Mouse (Mus musculus) mouse trophoblast stem cell (cell line): Measurements from ENCODE around the gene Scube2.

Experiments used
- in situ Hi-C, 2 experiments: fragments of 300-500 bp; cut with MseI, MboI; formaldehyde crosslinking; loops; 2 replicates in 1 of 2; 3 replicates in 1 of 2; pipeline ENCODE4 v1.15.1; 2025

Gene Scube2

GRCm38 (mm10) chr7:109865370-109866229, at the start of gene Scube2:
Gene Scube2, minus strand, starts transcription at chr7:109865679.
- in situ Hi-C loops: no loop called here

GRCm38 (mm10) chr7:109906165-109906564, 40.7 kb upstream of the Scube2 start:
- in situ Hi-C loops: no loop called here

DNA sequence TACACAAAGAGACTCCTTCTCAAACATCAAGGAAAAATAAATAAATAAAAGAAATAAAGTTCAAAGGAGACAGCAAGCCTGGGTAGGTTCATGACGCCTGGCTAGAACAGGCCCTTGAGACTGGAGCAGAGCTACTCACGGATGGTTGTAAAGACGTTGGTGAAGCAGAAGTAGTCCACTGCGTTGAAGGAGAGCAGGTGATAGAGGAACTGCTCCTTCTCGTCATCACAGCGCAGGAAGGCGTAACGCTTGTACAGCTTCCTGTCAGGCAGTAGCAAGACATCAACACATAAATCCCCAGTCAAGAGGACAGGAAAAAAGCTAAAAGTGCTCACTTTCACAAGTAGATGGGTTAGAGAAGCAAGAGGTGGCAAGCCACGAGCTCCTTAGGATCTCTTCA, 35.4 kb upstream of the Scube2 start:
- in situ Hi-C loops: no loop called here

- in situ Hi-C loops: no loop called here
Observed at GRCm38 (mm10) chr7:109898911-109899310, 33.4 kb upstream of the Scube2 start.

DNA sequence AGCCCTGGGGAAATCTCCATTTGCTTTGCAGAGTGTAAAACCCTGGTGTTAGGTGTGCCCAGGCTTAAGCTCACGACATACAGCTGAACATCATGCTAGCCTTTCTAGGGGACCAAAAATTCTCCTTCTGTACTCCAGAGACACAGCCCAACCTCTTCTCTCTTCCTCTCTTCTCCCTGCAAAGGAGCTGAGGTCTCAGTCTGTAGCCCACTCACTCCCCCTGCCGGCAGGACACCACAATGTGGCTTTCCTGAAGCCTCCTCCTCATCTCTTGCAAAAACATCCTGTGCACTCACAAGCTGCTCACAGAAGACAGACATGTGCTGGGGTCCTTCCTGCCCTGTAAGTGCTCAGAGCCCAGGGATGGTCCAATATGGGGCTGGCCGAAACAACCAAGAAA, 27.1 kb upstream of the Scube2 start:
- in situ Hi-C loops: no loop called here

DNA sequence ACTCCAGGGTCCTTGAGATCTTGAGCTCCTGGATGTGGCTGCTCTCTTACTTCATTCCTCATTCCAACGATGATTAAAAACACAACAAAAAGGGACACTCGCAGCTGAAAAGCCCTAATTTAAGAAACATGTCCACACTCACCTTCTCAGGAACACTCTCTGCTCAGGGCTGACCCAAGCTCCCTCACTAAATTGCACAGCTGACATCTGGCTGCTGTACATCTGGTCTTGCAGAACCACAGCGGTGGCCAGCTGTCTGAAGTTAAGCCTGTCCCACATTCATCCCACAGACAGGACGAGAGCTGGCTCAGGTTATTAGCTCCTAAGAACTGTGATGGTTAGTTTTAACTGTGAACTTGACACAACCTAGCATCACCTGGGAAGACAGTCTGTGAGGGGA, 26.3 kb upstream of the Scube2 start:
- in situ Hi-C loops: no loop called here

DNA sequence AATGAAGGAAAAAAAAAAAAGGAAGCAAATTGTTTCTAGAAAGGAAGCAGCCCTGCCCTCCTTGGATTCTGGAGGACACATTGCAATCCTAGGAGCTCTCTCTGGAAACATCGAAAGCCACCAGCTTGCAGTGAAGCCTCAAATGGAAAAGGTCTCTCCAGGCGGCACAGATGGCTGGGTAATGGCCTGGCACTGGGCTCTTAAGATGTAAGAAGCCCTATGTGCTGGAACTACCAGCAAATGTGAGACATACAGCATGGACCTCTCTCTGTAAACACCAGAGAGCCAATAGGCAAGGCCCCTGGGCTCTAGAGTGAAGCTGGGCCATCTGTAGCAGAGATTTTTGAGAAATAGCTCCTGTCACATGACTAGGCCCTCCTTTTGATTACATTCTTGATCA, 24.8 kb upstream of the Scube2 start:
- in situ Hi-C loops: no loop called here

DNA sequence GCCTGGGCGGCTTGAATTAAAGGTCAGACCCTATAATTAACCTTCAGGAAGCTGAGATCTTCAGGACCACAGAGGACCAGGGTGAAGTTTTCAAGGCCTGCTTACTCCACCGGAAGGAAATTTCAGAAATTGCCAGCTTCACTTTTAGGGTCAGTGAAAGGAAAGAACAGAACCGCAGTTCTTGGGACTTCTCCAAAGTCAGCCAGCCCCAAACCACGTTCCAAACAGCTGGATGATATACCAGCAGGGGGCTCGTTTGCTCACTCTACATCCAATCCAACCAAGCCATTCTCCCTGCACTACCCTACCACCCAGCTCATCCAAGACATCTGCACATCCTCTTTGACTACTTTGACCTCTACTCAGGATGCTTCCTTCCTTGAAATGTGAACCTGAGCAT, 23.8 kb upstream of the Scube2 start:
- in situ Hi-C loops: no loop called here

GRCm38 (mm10) chr7:109886249-109886648, 20.8 kb upstream of the Scube2 start:
- in situ Hi-C loops: no loop called here

- in situ Hi-C loops: no loop called here
Observed at GRCm38 (mm10) chr7:109882574-109882973, 17.1 kb upstream of the Scube2 start.

DNA sequence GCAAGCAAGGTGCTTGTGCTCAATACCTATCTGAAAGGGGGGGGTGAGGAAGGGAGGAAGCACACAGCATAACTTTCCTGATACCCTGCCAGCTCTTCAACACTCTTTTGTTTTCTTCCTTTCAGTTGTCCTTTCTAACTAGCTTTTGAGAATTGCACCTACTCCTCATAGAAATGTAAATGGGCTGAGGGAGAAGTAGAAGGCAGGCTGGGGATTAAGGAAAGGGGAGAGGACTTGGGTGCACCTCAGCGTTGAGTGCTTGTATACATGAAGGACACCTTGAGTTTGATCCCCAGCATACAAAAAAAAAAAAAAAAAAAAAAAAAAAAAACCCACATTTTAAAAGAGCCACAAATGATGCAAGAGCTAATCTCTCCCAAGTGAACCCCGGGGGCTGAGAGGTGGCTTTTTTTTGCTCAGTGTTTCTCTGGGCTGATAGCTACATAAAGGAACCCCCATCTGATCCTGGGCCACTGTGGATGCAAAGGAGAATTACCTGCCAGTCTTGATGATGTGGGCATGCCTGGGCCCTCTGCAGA, 16.2 kb upstream of the Scube2 start:
- in situ Hi-C loops: no loop called here

DNA sequence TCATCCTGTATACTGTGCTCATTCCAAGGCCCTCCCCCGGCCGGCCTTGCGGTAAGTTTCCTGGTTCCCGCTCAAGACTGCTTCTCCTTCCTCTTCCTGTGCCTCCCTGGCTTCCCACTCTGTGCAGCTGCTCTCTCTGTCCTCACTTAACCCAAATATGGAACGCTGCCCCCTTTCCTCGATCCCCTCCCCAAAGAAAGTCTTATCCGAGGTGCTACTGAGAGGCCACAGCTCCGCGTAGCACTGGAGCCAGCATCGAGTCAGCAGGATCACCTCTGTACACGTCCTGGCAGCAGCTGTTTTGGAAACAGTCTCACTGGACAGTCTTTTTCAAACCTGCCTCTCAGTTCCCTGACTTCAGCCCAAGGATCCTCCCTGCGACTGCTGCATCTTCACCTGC, 13.7 kb upstream of the Scube2 start:
- in situ Hi-C loops: no loop called here

DNA sequence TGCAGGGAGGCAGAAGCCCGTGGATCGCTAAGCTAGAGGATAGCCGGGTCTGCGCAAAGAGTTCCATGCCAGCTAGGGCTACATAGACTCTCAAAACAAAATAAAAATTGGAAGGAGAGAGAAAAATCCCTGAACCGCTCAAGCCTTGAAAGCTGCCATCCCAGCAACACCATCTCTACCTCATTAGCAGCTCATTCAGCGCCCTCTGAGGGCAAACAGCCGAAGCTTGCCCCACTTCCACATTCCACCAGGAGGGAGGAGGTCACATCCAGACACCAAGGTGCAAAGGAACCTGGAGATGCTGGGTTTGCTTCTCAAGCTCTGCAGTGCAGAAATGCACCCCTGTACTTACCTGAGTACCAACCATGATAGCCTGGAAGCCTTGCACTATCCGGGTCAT, 10.6 kb upstream of the Scube2 start:
- in situ Hi-C loops: no loop called here

- in situ Hi-C loops: no loop called here
Observed at GRCm38 (mm10) chr7:109875598-109875997, 10.1 kb upstream of the Scube2 start.

DNA sequence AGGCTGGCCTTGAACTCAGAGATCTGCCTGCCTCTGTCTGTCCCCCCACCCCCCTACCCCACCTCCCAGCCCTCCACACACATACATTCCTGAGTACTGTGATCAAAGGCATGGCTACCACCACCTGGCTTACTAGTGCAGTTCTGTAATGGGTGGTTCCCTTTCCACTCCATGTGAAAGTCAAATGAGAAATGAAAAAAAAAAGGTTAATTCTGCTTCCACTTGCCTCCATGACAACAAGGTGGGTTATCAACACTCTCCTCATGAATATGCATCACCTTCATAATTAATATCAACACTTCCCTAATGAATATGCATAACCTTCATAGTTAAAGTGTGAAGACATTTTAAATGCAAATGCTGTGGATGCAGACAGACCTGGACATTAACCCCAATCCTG, 9.6 kb upstream of the Scube2 start:
- in situ Hi-C loops: no loop called here

DNA sequence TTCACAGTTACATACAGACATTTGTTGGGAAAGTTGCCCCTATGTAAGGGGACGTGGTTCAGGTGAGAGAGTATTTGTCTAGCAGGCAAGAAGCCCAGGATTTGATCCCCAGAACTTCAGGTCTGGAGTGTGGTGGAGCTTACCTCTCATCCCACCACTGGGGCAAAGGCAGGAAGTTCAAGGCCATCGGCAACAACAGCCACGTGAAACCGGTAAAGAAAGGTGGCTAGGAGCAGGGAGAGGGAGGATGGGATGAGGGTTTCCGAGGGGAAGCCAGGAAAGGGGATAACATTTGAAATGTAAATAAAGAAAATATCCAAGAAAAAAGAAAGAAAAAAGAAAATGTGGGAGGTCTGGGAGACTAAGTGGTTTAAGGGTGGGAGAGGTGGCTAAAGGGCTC, 7.7 kb upstream of the Scube2 start:
- in situ Hi-C loops: no loop called here

- in situ Hi-C loops: no loop called here
Observed at GRCm38 (mm10) chr7:109871232-109871631, 5.8 kb upstream of the Scube2 start.

DNA sequence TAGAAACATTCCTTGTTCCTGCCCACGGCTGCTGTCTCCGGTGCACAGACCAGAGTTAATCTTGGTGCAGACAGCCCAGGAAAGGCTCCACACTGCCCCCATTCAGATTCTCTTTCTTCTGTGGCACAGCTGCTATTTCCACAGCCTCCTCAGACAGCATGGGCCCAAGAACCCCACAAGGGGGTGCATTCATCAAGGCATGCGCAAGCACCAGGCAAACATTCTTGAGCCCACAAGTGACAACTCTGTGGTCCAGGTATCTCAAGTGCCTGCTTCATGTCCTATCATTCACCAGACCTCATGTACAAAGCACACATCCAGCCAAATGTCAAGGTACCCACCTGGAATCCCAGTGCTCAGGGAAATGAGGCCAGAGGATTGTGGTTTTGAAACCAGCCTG, 3.0 kb upstream of the Scube2 start:
- in situ Hi-C loops: no loop called here

DNA sequence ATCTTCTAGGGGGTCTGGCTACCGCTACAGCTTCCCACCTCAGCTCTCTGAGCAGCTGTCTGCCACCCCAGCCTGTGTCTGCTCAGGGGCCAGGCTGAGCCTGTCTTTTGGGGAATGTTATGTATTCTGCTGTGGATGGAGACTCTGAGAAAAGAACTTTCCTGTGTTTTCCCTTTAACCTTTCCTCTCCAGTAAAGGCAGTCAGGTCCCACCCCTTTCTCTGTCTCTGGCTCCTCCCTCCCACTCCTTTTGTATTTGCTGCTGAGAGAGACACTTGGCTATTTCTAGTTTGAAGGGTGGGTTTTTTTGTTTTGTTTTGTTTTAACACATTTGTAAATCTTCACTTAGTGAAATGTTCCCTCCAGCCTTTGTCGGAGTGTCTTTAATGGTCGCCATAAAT, 1.2 kb upstream of the Scube2 start:
- in situ Hi-C loops: no loop called here

DNA sequence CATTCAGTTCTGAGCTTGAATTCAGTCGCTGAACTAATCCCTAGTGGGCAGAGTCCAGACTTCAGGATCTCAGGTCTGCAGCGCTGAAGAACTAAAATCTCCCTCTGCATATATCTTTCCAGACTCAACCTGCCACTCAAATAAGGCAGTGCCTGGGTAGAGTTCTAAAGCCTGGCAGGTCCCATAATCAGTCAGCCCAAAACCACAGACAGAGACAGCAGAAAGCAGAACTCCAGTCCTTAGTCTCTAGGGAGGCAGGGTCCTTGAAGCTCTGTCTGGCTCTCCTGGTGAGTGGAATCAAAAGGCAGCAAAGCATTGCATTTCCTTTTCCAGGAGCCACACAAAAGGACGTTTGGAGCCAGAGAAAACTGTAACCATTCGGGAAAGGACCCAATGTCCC, 1.9 kb downstream of the Scube2 start:
- in situ Hi-C loops: no loop called here

DNA sequence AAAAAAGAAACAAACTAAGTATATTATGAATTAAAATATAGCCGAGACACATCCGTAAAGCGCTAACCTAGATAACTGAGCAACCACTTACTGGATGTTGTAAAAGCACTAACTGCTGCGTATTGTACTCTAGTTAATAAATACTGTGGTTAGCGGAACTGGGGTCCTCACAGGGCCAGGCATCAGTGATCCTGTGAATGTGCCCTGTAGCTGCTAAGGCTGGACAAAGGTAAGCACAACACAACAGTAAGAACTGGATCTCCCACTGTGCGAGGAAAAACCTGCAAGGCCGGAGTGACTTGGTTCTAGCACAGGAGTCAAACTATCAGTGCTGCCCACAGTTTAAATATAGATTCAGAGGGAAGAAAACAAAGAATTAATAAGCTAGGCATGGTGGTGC, 5.3 kb downstream of the Scube2 start:
- in situ Hi-C loops: no loop called here

DNA sequence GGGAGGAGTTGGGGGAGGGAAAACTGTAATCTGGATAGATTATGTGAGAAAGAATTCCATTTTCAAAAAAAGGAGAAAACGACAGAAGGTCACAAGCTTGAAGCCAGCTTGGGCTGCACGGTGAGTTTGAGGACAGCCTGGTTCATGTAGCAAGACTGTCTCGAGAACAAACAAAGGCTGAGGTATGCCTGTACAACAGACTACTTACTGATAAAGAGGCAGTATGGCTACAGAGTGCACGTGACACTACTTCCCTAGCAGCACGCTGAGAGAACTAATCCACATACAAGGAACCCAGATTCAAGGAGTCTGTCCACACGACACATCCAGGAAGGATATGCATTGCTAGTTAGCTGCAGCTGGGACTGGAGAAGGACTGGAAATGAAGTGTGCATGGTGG, 6.1 kb downstream of the Scube2 start:
- in situ Hi-C loops: no loop called here

- in situ Hi-C loops: no loop called here
Observed at GRCm38 (mm10) chr7:109852752-109853212, 12.7 kb downstream of the Scube2 start.
